Mouse (Mus musculus) cerebral cortex, adult 2 months (tissue): Measurements from ENCODE around the gene Hba-x.

Experiments
- WGBS: fragments of 180-500 bp; shearing (Covaris S2); methylation state at CpG from one replicate; pipeline ENCODE4 v1.1.7; 2018; 5-methylcytosine and 5-hydroxymethylcytosine counted together

Hba-x gene

GRCm38 (mm10) chr11:32286695-32287492 is 10.7 kb downstream of the Hba-x start, which contains the start of gene Hbq1b:
Hbq1b (plus strand) TSS chr11:32286965.
- WGBS, result 16% methylated on average over 31 of the region's 33 CpGs

- 67% methylated on average over 9 of the region's 9 CpGs for WGBS
Measured at GRCm38 (mm10) chr11:32287493-32287825, 11.3 kb downstream of the Hba-x start.

- WGBS, result 88% methylated on average over 4 of the region's 4 CpGs
Measured at GRCm38 (mm10) chr11:32292819-32293218, 16.6 kb downstream of the Hba-x start.

GRCm38 (mm10) chr11:32293479-32293878 is 17.3 kb downstream of the Hba-x start:
- 61% methylated on average over 3 of the region's 3 CpGs for WGBS

GRCm38 (mm10) chr11:32296203-32296602 is 20.0 kb downstream of the Hba-x start, which contains the start of gene Hba-a2:
Hba-a2 (plus strand) TSS chr11:32296489.
- no CpG with 5 or more reads among the region's 4 CpGs for WGBS

- 50% methylated on average over 2 of the region's 2 CpGs for WGBS
Measured at GRCm38 (mm10) chr11:32297417-32297816, 21.2 kb downstream of the Hba-x start.

GRCm38 (mm10) chr11:32297866-32298531 is 21.8 kb downstream of the Hba-x start:
- WGBS, result 96% methylated on average over 1 of the region's 1 CpGs

GRCm38 (mm10) chr11:32298532-32298918 is 22.3 kb downstream of the Hba-x start:
- WGBS, result 96% methylated on average over 2 of the region's 2 CpGs

- 7% methylated on average over 16 of the region's 16 CpGs for WGBS
Measured at GRCm38 (mm10) chr11:32299865-32300264, 23.7 kb downstream of the Hba-x start, which contains the start of gene Hbq1a. Hbq1a (plus strand) TSS chr11:32300069.

GRCm38 (mm10) chr11:32300279-32301267 is 24.4 kb downstream of the Hba-x start:
- WGBS, result 49% methylated on average over 15 of the region's 17 CpGs

- WGBS, result 85% methylated on average over 1 of the region's 1 CpGs
Measured at GRCm38 (mm10) chr11:32301506-32301905, 25.3 kb downstream of the Hba-x start.

GRCm38 (mm10) chr11:32302824-32303419 is 26.7 kb downstream of the Hba-x start:
- WGBS, result 15% methylated on average over 2 of the region's 2 CpGs

GRCm38 (mm10) chr11:32303455-32303854 is 27.3 kb downstream of the Hba-x start:
- WGBS, result 83% methylated on average over 1 of the region's 1 CpGs

GRCm38 (mm10) chr11:32307006-32307405 is 30.8 kb downstream of the Hba-x start:
- whole genome bisulfite sequencing, result 60% methylated on average over 1 of the region's 1 CpGs

GRCm38 (mm10) chr11:32309446-32309845 is 33.2 kb downstream of the Hba-x start:
- 78% methylated on average over 4 of the region's 4 CpGs for WGBS

- 76% methylated on average over 3 of the region's 3 CpGs for WGBS
Measured at GRCm38 (mm10) chr11:32309928-32310327, 33.7 kb downstream of the Hba-x start.

- 92% methylated on average over 3 of the region's 3 CpGs for WGBS
Measured at GRCm38 (mm10) chr11:32316009-32316408, 39.8 kb downstream of the Hba-x start.

- WGBS, result 79% methylated on average over 11 of the region's 11 CpGs
Measured at GRCm38 (mm10) chr11:32320507-32321195, 44.5 kb downstream of the Hba-x start.

GRCm38 (mm10) chr11:32321196-32321565 is 45.0 kb downstream of the Hba-x start:
- 47% methylated on average over 8 of the region's 8 CpGs for WGBS

GRCm38 (mm10) chr11:32324609-32325008 is 48.4 kb downstream of the Hba-x start:
- WGBS, result 5% methylated on average over 15 of the region's 15 CpGs
